Mouse (Mus musculus) CD4-positive naive resting alpha-beta T cell, adult 57 days (primary cell): ENCODE results near the gene Cldn15. TPM values are rescaled to one million over a fixed set of nuclear protein-coding genes. Genes with fewer than 3 reads are reported as not detected.

Experiments used
- total RNA-seq: library from RNA; stranded (reverse); gene quantifications from one replicate; pipeline ENCODE4 v1.2.4, GENCODE M21; 2023

Gene Cldn15
- 2.0 TPM for total RNA-seq

DNA sequence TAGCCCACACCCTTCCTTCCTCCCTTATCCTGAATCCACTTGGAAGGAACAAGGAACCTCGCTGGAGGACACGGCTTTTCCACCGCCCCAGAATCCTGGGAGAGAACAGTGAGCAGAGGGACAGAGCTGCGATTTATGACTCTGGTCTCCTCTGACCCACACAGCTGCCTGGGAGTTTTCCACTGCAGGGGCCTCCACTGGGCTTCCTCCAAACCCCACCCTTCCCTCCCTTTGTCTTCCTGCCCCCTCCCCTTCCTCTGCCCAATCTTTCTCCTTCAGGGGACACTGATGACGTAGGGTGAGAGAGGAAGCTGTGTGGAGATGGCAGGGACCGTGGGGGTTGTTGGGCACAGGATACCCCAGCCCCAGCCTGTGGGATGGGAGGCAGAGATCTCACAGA is at the start of gene Cldn15:
Cldn15 (plus strand) TSS at position 286 of the 400 bp plus-strand sequence.

DNA sequence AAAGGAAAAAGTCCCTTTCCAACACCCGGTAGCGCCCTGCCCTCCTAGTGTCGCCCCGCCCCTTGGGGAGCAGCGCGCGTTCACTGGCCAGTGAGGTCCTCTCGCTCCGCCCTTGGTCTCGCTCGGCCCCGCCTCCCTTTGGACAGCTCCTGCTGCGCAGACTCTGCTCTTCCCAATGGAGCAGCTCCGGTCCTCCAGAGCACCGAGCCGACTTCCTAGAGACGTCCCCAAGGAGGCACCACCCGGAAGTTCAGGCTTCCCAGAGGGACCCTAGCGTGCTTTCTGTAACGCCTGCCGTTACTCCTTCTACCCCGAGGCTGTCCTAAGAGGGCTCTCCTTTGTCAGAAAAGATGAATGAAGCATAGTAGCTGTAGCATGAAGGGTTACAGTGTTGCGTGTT is 13.4 kb upstream of the Cldn15 start, which contains the start of gene Fis1:
Fis1 (plus strand) TSS at position 261 of the 400 bp plus-strand sequence.

DNA sequence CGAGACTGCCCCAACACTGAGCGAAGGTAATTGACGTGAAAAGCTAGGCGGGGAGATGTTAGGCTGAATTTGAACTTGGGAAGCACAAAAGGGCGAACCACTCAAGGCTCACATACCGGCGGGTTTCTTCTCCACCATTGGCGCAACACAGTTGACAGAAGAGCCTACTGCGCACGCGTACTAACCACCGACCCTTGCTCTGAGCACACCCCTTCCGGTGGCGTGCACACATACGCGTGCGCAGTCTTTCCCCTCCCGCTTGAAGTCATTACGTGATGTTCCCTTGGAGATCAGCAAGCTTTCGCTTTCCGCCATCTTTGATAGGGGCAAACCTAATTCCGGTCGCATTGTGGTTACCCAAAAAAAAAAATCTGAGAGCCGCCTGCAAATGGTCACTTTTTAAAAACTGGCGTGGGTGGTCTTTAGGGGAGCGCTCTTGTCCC is 20.3 kb downstream of the Cldn15 start, which contains the start of gene Plod3:
Plod3 (plus strand) TSS at position 325 of the 443 bp plus-strand sequence.

DNA sequence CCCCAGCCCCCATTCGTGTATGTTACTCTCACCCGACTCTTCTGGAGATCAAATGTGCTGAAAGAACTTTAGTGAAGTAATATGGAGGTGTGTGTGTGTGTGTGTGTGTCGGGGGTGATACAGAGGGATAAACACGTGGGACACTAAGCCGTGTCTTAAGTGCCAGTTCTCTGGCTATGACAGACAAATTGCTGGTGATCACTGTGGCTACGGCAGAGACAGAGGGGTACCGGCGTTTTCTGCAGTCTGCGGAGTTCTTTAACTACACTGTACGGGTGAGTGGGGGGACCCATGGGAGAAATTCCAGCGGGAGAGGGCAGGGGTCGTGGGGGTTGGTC is 21.5 kb downstream of the Cldn15 start, which contains the start of gene Znhit1:
Znhit1 (minus strand) TSS at position 88 of the 338 bp plus-strand sequence.

Other genes with a start within 250 kb of the Cldn15 start
- not detected for gene Col26a1, start 83.4 kb upstream of the Cldn15 start, total RNA-seq
- gene Ift22, start 58.5 kb upstream of the Cldn15 start, total RNA-seq: 0.92 TPM
- 120 TPM for gene Fis1, start 13.3 kb upstream of the Cldn15 start, total RNA-seq
- gene Plod3, start 20.4 kb downstream of the Cldn15 start, total RNA-seq: 12.5 TPM
- gene Znhit1, start 21.4 kb downstream of the Cldn15 start, total RNA-seq: 21.4 TPM
- gene Vgf, start 59.8 kb downstream of the Cldn15 start, total RNA-seq: not detected
- gene Ap1s1, start 79.5 kb downstream of the Cldn15 start, total RNA-seq: 27.0 TPM
- gene Serpine1, start 105.7 kb downstream of the Cldn15 start, total RNA-seq: 0.30 TPM
- gene Trim56, start 149.6 kb downstream of the Cldn15 start, total RNA-seq: 93.5 TPM
- not detected for gene Muc3, start 182.7 kb downstream of the Cldn15 start, total RNA-seq
- 18.4 TPM for gene Muc3a, start 245.8 kb downstream of the Cldn15 start, total RNA-seq